Mouse (Mus musculus) right cerebral cortex, postnatal 25 days (tissue): ENCODE data around the gene Bola2.
A peak's percentile ranks its signal among the peaks of the same experiment; 100 is the strongest.

Experiments
- DNase-seq: peaks from one replicate; pipeline ENCODE4 v3.0.0; 2022

The Bola2 gene

GRCm38 (mm10) chr7:126691676-126692075, 3.5 kb upstream of the Bola2 start:
- DNase-seq = no peak

GRCm38 (mm10) chr7:126692426-126692825, 2.8 kb upstream of the Bola2 start:
- no peak for DNase-seq

GRCm38 (mm10) chr7:126693256-126693655, 1.9 kb upstream of the Bola2 start:
- DNase-seq = peak; percentile 66

GRCm38 (mm10) chr7:126693781-126694180, 1.4 kb upstream of the Bola2 start:
- no peak for DNase-seq

- DNase-seq = no peak
Observed at GRCm38 (mm10) chr7:126694441-126695051, 655 bp upstream of the Bola2 start.

GRCm38 (mm10) chr7:126695631-126696207, 518 bp downstream of the Bola2 start, which contains the start of gene Slx1b:
Gene Slx1b, minus strand, starts transcription at chr7:126695784.
- peak; percentile 94 for DNase-seq

GRCm38 (mm10) chr7:126696303-126696702, 1.1 kb downstream of the Bola2 start:
- no peak for DNase-seq

- no peak for DNase-seq
Observed at GRCm38 (mm10) chr7:126696886-126697285, 1.7 kb downstream of the Bola2 start.

- DNase-seq = no peak
Observed at GRCm38 (mm10) chr7:126697838-126698237, 2.6 kb downstream of the Bola2 start.

- DNase-seq = no peak
Observed at GRCm38 (mm10) chr7:126700063-126701015, 5.1 kb downstream of the Bola2 start.

- peak; percentile 87 for DNase-seq
Observed at GRCm38 (mm10) chr7:126701070-126701469, 5.9 kb downstream of the Bola2 start.

GRCm38 (mm10) chr7:126701559-126702357, 6.6 kb downstream of the Bola2 start:
- DNase-seq = no peak

GRCm38 (mm10) chr7:126702358-126702757, 7.2 kb downstream of the Bola2 start:
- DNase-seq = no peak

- DNase-seq = no peak
Observed at GRCm38 (mm10) chr7:126702861-126703756, 7.9 kb downstream of the Bola2 start.

GRCm38 (mm10) chr7:126703757-126704077, 8.5 kb downstream of the Bola2 start:
- peak; percentile 42 for DNase-seq

GRCm38 (mm10) chr7:126704121-126704980, 9.2 kb downstream of the Bola2 start:
- peak; percentile 92 for DNase-seq

- DNase-seq = no peak
Observed at GRCm38 (mm10) chr7:126707442-126708174, 12.4 kb downstream of the Bola2 start, which contains the start of gene Coro1a. Gene Coro1a, minus strand, starts transcription at chr7:126707787.

GRCm38 (mm10) chr7:126708175-126708952, 13.2 kb downstream of the Bola2 start:
- no peak for DNase-seq

GRCm38 (mm10) chr7:126710266-126710665, 15.1 kb downstream of the Bola2 start:
- no peak for DNase-seq
